Mouse (Mus musculus) brain, embryonic 18.5 days (tissue): Measurements from ENCODE around the gene Svs3a.
"Not testable (repeated sequence)": the region's sequence is repeated elsewhere in the genome, so short reads cannot be mapped to it uniquely, and the experiment has no call there.

Experiments
- DNase-seq: peaks from one replicate; pipeline ENCODE4 v3.0.0-alpha.2; 2012; ENCODE audit warnings: low read depth, low spot score

The Svs3a gene

DNA sequence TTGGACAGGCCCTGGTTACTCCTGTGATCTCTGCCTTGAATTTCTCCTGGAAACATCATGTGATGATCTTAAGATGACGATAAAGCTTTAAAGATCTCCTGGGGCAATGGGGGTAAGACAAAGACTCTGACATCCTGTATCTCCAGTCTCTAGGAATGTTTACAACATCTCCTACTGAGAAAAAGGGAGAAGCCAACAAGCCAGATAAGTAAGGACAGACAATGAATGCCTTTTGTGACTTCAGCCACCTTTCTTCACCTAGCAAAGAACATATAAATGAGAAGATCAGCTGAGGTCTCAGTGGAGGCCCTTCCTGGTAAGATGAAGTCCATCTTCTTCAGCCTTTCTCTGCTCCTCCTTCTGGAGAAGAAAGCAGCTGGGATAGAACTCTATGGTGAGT, at the start of gene Svs3a:
TSS of gene Svs3a (plus strand) at position 301 of the 400 bp plus-strand sequence.
- DNase-seq: not testable (repeated sequence)

DNA sequence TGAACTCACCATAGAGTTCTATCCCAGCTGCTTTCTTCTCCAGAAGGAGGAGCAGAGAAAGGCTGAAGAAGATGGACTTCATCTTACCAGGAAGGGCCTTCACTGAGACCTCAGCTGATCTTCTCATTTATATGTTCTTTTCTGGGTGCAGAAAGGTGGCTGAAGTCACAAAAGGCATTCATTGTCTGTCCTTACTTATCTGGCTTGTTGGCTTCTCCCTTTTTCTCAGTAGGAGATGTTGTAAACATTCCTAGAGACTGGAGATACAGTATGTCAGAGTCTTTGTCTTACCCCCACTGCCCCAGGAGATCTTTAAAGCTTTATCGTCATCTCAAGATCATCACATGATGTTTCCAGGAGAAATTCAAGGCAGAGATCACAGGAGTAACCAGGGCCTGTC, 32.5 kb upstream of the Svs3a start, which contains the start of gene Svs3b:
TSS of gene Svs3b (minus strand) at position 101 of the 400 bp plus-strand sequence.
- DNase-seq: not testable (repeated sequence)

DNA sequence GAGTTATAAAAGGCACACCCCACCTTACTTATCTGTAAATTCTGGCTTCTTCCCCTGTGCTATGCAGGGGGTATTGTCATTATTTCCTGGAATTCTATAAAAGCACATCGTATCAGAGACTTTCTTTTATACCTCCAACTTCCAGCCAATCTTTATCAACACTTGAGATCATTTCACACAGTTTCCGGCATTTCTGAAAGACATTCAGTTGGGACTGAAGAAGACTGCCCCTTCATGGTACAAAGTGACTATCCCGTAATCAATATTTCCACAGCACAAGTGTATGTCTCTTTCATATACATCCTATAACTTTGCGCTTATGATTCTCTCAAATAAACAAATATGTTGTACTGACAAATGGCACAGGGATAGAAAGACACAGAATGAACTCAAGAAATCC, 10.7 kb upstream of the Svs3a start, which contains the start of gene Svs4:
TSS of gene Svs4 (minus strand) at position 101 of the 400 bp plus-strand sequence.
- no peak for DNase-seq

DNA sequence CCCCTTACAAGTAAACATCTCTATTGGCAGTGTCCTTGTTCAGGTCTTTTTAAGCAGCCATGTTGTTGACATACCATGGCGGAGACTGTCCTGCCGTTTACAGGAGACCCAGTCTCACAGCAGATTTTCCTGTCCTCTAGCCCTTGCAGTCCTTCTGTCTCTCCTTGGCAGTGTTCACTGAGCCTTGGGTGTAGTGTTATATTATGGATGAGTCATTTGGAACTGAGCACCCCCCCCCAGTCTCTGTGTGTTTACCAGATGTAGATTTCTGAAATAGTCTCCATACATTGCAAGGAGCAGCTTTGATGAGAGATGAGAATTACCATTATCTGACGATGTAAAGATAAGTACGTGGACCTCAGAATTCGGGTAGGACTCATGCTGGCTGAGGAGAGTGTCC, 23.5 kb downstream of the Svs3a start:
- no peak for DNase-seq

DNA sequence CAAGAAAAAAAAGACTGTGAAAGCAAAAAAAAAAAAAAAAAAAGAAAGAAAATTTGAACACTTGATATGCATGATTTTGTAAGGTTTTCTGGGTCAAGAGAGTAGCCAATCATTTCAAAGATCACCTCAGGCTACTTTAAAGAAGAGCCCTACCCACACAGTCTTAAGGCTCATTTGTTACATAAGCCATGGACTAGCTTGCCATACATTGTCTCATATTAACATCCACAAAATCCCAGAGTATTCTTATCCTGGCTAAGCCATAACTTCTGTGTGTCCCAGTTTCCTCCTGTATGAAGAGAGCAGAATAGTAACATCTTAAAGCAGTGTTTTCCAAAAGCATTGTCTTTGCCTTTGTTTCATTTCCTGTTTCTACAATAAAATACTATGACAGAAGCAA, 26.4 kb downstream of the Svs3a start:
- DNase-seq: not testable (repeated sequence)

DNA sequence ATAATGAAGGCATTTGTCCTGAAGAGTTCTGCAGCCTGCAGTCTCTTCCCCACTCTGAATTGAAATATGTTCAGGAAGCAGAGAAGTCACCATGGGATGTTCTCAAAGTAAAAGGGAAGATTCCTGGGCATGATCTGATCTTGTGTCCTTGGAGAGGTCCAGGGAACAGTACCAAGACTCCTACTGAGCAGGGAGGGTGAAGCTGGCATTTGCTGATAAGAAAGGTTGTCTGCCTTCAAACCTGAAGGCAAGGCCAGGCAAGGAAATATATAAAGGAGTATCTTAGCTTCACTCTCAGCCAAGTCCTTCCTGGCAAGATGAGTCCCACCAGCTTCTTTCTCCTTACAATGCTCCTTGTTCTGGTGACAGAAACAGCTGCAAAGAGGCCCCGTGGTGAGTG, 27.4 kb downstream of the Svs3a start, which contains the start of gene Svs6:
TSS of gene Svs6 (plus strand) at position 301 of the 400 bp plus-strand sequence.
- not testable (repeated sequence) for DNase-seq

DNA sequence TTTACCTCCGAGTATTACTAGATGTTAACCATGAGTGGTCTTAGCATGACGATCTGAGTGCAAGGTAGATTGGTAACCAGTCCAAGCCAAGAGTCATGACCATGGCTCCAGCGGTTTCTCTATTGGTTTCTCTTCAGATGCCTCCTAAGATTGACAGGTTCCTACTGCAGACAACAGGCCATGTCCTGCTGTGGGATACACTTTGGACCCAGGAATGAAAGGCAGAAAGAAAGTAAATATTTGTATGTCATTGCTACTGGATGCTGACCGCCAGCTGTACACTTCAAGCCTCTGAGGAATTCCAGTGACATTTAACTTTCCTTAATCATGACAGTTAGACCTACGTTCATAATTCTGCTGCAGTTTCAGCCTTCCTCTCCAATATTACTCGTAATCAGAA, 31.9 kb downstream of the Svs3a start:
- no peak for DNase-seq

DNA sequence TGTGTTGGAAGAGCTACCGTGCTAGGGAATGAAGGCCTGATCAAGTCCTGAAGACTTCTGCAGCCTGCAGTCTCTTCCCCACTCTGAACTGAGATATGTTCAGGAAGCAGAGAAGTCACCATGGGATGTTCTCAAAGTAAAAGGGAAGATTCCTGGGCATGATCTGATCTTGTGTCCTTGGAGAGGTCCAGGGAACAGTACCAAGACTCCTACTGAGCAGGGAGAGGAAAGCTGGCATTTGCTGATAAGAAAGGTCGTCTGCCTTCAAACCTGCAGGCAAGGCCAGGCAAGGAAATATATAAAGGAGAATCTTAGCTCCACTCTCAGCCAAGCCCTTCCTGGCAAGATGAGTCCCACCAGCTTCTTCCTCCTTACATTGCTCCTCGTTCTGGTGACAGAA, 43.4 kb downstream of the Svs3a start, which contains the start of gene Svs5:
TSS of gene Svs5 (plus strand) at position 301 of the 400 bp plus-strand sequence.
- DNase-seq: not testable (repeated sequence)
